Mouse (Mus musculus) kidney, adult 2 months (tissue): ENCODE results near the gene Wdr77. TPM values are rescaled to one million over a fixed set of nuclear protein-coding genes. Genes with fewer than 3 reads are reported as not detected.
"Not testable (repeated sequence)": the region's sequence is repeated elsewhere in the genome, so short reads cannot be mapped to it uniquely, and the experiment has no call there.

Experiments
- DNase-seq: peaks from one replicate; pipeline ENCODE4 v3.0.0; 2021
- H3K27ac ChIP-seq: fragments of 200-500 bp; 2 replicates; pipeline ENCODE4 v1.5.1; 2012; ENCODE audit warnings: low read depth, low read length, control low read depth, inconsistent platforms; ENCODE audit not compliant: insufficient read depth
- H3K27me3 ChIP-seq: fragments of 200-500 bp; replicated peaks from 2 replicates; pipeline ENCODE4 v1.6.1; 2012; ENCODE audit warnings: mild to moderate bottlenecking, moderate library complexity, low read length, inconsistent platforms; ENCODE audit not compliant: control insufficient read depth, insufficient read depth
- H3K36me3 ChIP-seq: fragments of 200-500 bp; 2 replicates; pipeline ENCODE4 v1.6.1; 2012; ENCODE audit warnings: mild to moderate bottlenecking, moderate library complexity, low read length, inconsistent platforms; ENCODE audit not compliant: control insufficient read depth, insufficient read depth
- H3K4me1 ChIP-seq: fragments of 200-500 bp; 2 replicates; pipeline ENCODE4 v1.6.1; 2011; ENCODE audit warnings: low read length; ENCODE audit not compliant: control insufficient read depth, insufficient read depth
- H3K4me3 ChIP-seq: fragments of 200-500 bp; 2 replicates; pipeline ENCODE4 v1.5.1; 2011; ENCODE audit warnings: mild to moderate bottlenecking, low read depth, low read length, control low read depth; ENCODE audit not compliant: insufficient read depth
- CTCF ChIP-seq: fragments of 200-500 bp; conservative IDR thresholded peaks from 2 replicates; pipeline ENCODE4 v1.5.1; 2011; ENCODE audit warnings: low read depth, mild to moderate bottlenecking, control low read depth, low read length, moderate library complexity, mixed read lengths; ENCODE audit not compliant: insufficient read depth, insufficient read length
- POLR2A ChIP-seq: fragments of 200-500 bp; IDR thresholded peaks from one replicate; pipeline ENCODE4 v1.6.1; 2011; ENCODE audit warnings: low read depth, low read length, control low read depth
- WGBS: fragments of 180-500 bp; shearing (Covaris S2); methylation state at CpG from one replicate; pipeline ENCODE4 v1.1.7; 2018; 5-methylcytosine and 5-hydroxymethylcytosine counted together
- polyA plus RNA-seq: library from polyadenylated mRNA; depleted of rRNA; stranded (reverse); fragments of >200 nt; gene quantifications from 2 replicates; pipeline ENCODE4 v1.2.3, GENCODE M21; 2012

Gene Wdr77
- polyA plus RNA-seq, 1 experiment = 36.4 TPM

GRCm38 (mm10) chr3:105973411-105973810 lies 14.2 kb downstream of the Wdr77 start, which contains the start of gene Ovgp1:
Gene Ovgp1 (plus strand): TSS chr3:105973711.
- no peak within 1 kb of the TSS for H3K4me3 ChIP-seq
- no peaks in the 10 kb centered on the region for H3K4me1 ChIP-seq
- H3K27ac ChIP-seq = no peak within 1 kb of the TSS
- no peak for DNase-seq
- TF ChIP-seq CTCF (no peak), POLR2A (no peak)
- WGBS = 73% methylated on average over 3 of the region's 3 CpGs
- peaks cover under 1% of the 10 kb centered on the region; the same call in 1 of the 2 replicates for H3K36me3 ChIP-seq
- H3K27me3 ChIP-seq = no peaks in the 10 kb centered on the region

GRCm38 (mm10) chr3:105974174-105974573 lies 15.0 kb downstream of the Wdr77 start:
- no peak overlapping the region for H3K27ac ChIP-seq
- H3K4me3 ChIP-seq = no peak overlapping the region
- H3K36me3 ChIP-seq = no peaks in the 10 kb centered on the region
- 86% methylated on average over 2 of the region's 2 CpGs for WGBS
- H3K27me3 ChIP-seq = no peaks in the 10 kb centered on the region
- no peak for DNase-seq
- TF ChIP-seq CTCF (no peak), POLR2A (no peak)
- H3K4me1 ChIP-seq = no peaks in the 10 kb centered on the region

GRCm38 (mm10) chr3:105989611-105990010 lies 30.4 kb downstream of the Wdr77 start:
- WGBS = 70% methylated on average over 5 of the region's 5 CpGs
- H3K4me1 ChIP-seq = not testable (repeated sequence)

GRCm38 (mm10) chr3:105991653-105992283 lies 32.6 kb downstream of the Wdr77 start:
- DNase-seq = peak; percentile 46
- WGBS = 25% methylated on average over 4 of the region's 4 CpGs

More at GRCm38 (mm10) chr3:105989611-105990010, 30.4 kb downstream of the Wdr77 start:
- H3K27ac ChIP-seq, H3K27me3 ChIP-seq, H3K36me3 ChIP-seq, DNase-seq, H3K4me3 ChIP-seq: not testable (repeated sequence)

GRCm38 (mm10) chr3:105994730-105995129 lies 35.6 kb downstream of the Wdr77 start:
- Histone ChIP-seq H3K4me1 (no peaks in the 10 kb centered on the region), H3K27ac (no peak overlapping the region), H3K36me3 (no peaks in the 10 kb centered on the region), H3K27me3 (no peaks in the 10 kb centered on the region), H3K4me3 (no peak overlapping the region)
- 23% methylated on average over 2 of the region's 2 CpGs for WGBS
- TF ChIP-seq POLR2A = no peak
- no peak for DNase-seq

More at GRCm38 (mm10) chr3:105991653-105992283, 32.6 kb downstream of the Wdr77 start:
- no peak overlapping the region for H3K27ac ChIP-seq
- no peak for TF ChIP-seq POLR2A
- TF ChIP-seq CTCF = peak; percentile 22; the same call in 1 of the 2 replicates
- no peaks in the 10 kb centered on the region for H3K27me3 ChIP-seq
- H3K36me3 ChIP-seq = no peaks in the 10 kb centered on the region
- no peaks in the 10 kb centered on the region for H3K4me1 ChIP-seq
- no peak overlapping the region for H3K4me3 ChIP-seq

- TF ChIP-seq POLR2A = no peak
- TF ChIP-seq CTCF = no peak
- DNase-seq = no peak
- no peaks in the 10 kb centered on the region for H3K27me3 ChIP-seq
- H3K27ac ChIP-seq = no peak overlapping the region
- no peaks in the 10 kb centered on the region for H3K4me1 ChIP-seq
- no peak overlapping the region for H3K4me3 ChIP-seq
- H3K36me3 ChIP-seq = no peaks in the 10 kb centered on the region
- 23% methylated on average over 11 of the region's 11 CpGs for WGBS
Observed at GRCm38 (mm10) chr3:106000707-106001375, 41.7 kb downstream of the Wdr77 start.

- DNase-seq = peak; percentile 47
- TF ChIP-seq CTCF = no peak
- no peak for TF ChIP-seq POLR2A
- WGBS = 17% methylated on average over 17 of the region's 17 CpGs
- Histone ChIP-seq H3K4me3 (no peak overlapping the region), H3K4me1 (no peaks in the 10 kb centered on the region), H3K36me3 (no peaks in the 10 kb centered on the region), H3K27me3 (no peaks in the 10 kb centered on the region), H3K27ac (no peak overlapping the region)
Observed at GRCm38 (mm10) chr3:106001416-106002370, 42.5 kb downstream of the Wdr77 start.

- DNase-seq, H3K36me3 ChIP-seq, H3K27ac ChIP-seq, H3K4me3 ChIP-seq, H3K27me3 ChIP-seq, H3K4me1 ChIP-seq: not testable (repeated sequence)
- WGBS = 61% methylated on average over 10 of the region's 10 CpGs
Observed at GRCm38 (mm10) chr3:106003360-106003759, 44.2 kb downstream of the Wdr77 start.
